Mouse (Mus musculus): ENCODE results near the gene Cfap77. TPM values are rescaled to one million over a fixed set of nuclear protein-coding genes. Genes with fewer than 3 reads are reported as not detected.

The Cfap77 gene
- total and polyA plus RNA-seq, 2 experiments from 2014 or later = 1.3 to 3.3 TPM

GRCm38 (mm10) chr2:29054545-29054935 lies 326 bp downstream of the Cfap77 start:
- H3K36me3 ChIP-seq (ENCODE audit: insufficient read depth, low read length) = no peaks in the 10 kb centered on the region
- H3K4me1 ChIP-seq (ENCODE audit: insufficient read depth, low read length) = 0 out of 2 replicates have a peak, but pooled peaks cover 2% of the 10 kb centered on the region
- 0 out of 2 replicates have a peak overlapping the region, but pooled peaks have one; percentile 54 for H3K9ac ChIP-seq (replicated peaks; ENCODE audit: low read length, poor library complexity, severe bottlenecking)
- H3K27ac ChIP-seq (ENCODE audit: low read depth, low read length) = no peak overlapping the region
- H3K4me2 ChIP-seq (ENCODE audit: low read depth, low read length, poor library complexity, severe bottlenecking) = peak overlapping the region; percentile 78
- 1% methylated on average over 30 of the region's 30 CpGs for WGBS
- no peak for ATAC-seq (ENCODE audit: low FRiP score)
- peak overlapping the region; percentile 50 for H3K4me3 ChIP-seq (ENCODE audit: low read depth, low read length)
- peaks cover 13% of the 10 kb centered on the region; the same call in 1 of the 2 replicates for H3K27me3 ChIP-seq (ENCODE audit: insufficient read depth, low read length)
- no peak for DNase-seq (ENCODE audit: low spot score)
- no peak for TF ChIP-seq CTCF (IDR thresholded peaks at IDR 0.05)
- H3K9me3 ChIP-seq (ENCODE audit: low read length) = no peaks in the 10 kb centered on the region

GRCm38 (mm10) chr2:29053802-29054544 lies 893 bp downstream of the Cfap77 start:
- 5% methylated on average over 20 of the region's 20 CpGs for WGBS
- H3K36me3 ChIP-seq (ENCODE audit: insufficient read depth, low read length) = no peaks in the 10 kb centered on the region
- peak overlapping the region; percentile 78 for H3K4me2 ChIP-seq (ENCODE audit: low read depth, low read length, poor library complexity, severe bottlenecking)
- TF ChIP-seq CTCF (IDR thresholded peaks at IDR 0.05) = peak; percentile 81
- 0 out of 2 replicates have a peak, but pooled peaks cover 2% of the 10 kb centered on the region for H3K4me1 ChIP-seq (ENCODE audit: insufficient read depth, low read length)
- H3K9me3 ChIP-seq (ENCODE audit: low read length) = no peaks in the 10 kb centered on the region
- peaks cover 13% of the 10 kb centered on the region; the same call in 1 of the 2 replicates for H3K27me3 ChIP-seq (ENCODE audit: insufficient read depth, low read length)
- peak overlapping the region; percentile 50 for H3K4me3 ChIP-seq (ENCODE audit: low read depth, low read length)
- no peak overlapping the region for H3K27ac ChIP-seq (ENCODE audit: low read depth, low read length)
- no peak overlapping the region for H3K9ac ChIP-seq (replicated peaks; ENCODE audit: low read length, poor library complexity, severe bottlenecking)
- ATAC-seq (ENCODE audit: low FRiP score) (peak; percentile 23; the same call in 1 of the 2 replicates), DNase-seq (ENCODE audit: low spot score) (peak; percentile 78)

DNA sequence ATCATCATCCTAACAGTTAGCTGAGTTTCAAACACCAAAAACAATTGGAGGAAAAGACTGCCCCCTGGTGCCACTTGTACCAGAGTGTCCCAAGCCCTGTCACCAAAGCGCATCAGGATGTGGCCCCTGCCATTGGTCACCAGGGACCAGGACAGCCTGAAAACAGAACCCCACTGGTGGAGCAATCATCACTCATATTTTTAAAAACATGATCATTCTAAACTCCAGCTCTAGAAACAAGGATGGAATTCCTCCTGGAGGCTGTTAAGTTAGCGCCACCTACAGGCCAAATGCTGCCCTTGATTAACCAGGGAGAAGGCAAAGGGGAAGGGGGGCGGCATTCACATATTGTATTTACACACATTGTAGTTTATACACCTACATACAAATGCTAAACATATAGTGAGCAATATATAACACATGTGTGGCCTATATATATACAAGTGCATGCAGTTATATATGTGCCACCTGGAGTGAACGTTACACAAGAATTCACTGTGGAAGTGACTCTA lies 1.9 kb downstream of the Cfap77 start:
- Histone ChIP-seq H3K4me3 (ENCODE audit: low read depth, low read length) (no peak overlapping the region), H3K27me3 (ENCODE audit: insufficient read depth, low read length) (peaks cover 13% of the 10 kb centered on the region; the same call in 1 of the 2 replicates), H3K36me3 (ENCODE audit: insufficient read depth, low read length) (no peaks in the 10 kb centered on the region), H3K4me2 (ENCODE audit: low read depth, low read length, poor library complexity, severe bottlenecking) (no peak overlapping the region), H3K27ac (ENCODE audit: low read depth, low read length) (no peak overlapping the region), H3K9ac (replicated peaks; ENCODE audit: low read length, poor library complexity, severe bottlenecking) (no peak overlapping the region), H3K9me3 (ENCODE audit: low read length) (no peaks in the 10 kb centered on the region), H3K4me1 (ENCODE audit: insufficient read depth, low read length) (0 out of 2 replicates have a peak, but pooled peaks cover 2% of the 10 kb centered on the region)
- ATAC-seq (ENCODE audit: low FRiP score) (peak; percentile 31; the same call in 1 of the 2 replicates), DNase-seq (ENCODE audit: low spot score) (peak; percentile 73)
- peak; percentile 91 for TF ChIP-seq CTCF (IDR thresholded peaks at IDR 0.05)
- WGBS = 26% methylated on average over 4 of the region's 4 CpGs

DNA sequence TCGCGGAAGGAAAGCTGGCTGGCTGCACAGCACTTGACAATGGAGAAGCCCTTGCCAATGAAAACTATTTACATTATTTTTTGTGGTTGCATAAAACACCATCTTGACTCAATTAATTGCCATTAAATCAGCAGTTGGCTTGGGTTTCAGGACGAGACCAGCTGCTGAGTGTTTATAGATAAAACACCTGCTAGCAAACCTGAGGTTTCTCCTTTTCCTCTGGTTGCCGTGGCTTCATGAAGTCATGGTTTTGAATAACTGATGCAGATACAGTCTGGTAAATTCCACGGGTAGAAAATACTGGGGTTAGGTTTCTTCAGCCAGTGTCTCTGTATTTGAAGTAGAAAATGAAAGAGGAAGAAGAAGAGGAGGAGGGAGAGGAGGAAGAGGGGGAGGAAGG lies 2.9 kb downstream of the Cfap77 start:
- H3K27me3 ChIP-seq (ENCODE audit: insufficient read depth, low read length) = peaks cover 11% of the 10 kb centered on the region; the same call in 1 of the 2 replicates
- WGBS = 25% methylated on average over 5 of the region's 5 CpGs
- H3K9ac ChIP-seq (replicated peaks; ENCODE audit: low read length, poor library complexity, severe bottlenecking) = no peak overlapping the region
- TF ChIP-seq CTCF (IDR thresholded peaks at IDR 0.05) = no peak
- no peak overlapping the region for H3K4me3 ChIP-seq (ENCODE audit: low read depth, low read length)
- ATAC-seq (ENCODE audit: low FRiP score) = no peak
- H3K4me1 ChIP-seq (ENCODE audit: insufficient read depth, low read length) = 0 out of 2 replicates have a peak, but pooled peaks cover 2% of the 10 kb centered on the region
- no peaks in the 10 kb centered on the region for H3K36me3 ChIP-seq (ENCODE audit: insufficient read depth, low read length)
- peak overlapping the region; percentile 18; the same call in 1 of the 2 replicates for H3K27ac ChIP-seq (ENCODE audit: low read depth, low read length)
- no peak for DNase-seq (ENCODE audit: low spot score)
- no peak overlapping the region for H3K4me2 ChIP-seq (ENCODE audit: low read depth, low read length, poor library complexity, severe bottlenecking)
- no peaks in the 10 kb centered on the region for H3K9me3 ChIP-seq (ENCODE audit: low read length)

GRCm38 (mm10) chr2:29046151-29046550 lies 8.7 kb downstream of the Cfap77 start:
- Histone ChIP-seq H3K4me3 (ENCODE audit: low read depth, low read length) (no peak overlapping the region), H3K27ac (ENCODE audit: low read depth, low read length) (no peak overlapping the region), H3K27me3 (ENCODE audit: insufficient read depth, low read length) (peaks cover 4% of the 10 kb centered on the region; the same call in 1 of the 2 replicates), H3K9ac (replicated peaks; ENCODE audit: low read length, poor library complexity, severe bottlenecking) (no peak overlapping the region), H3K4me1 (ENCODE audit: insufficient read depth, low read length) (peaks cover 10% of the 10 kb centered on the region; the same call in 1 of the 2 replicates), H3K9me3 (ENCODE audit: low read length) (no peaks in the 10 kb centered on the region), H3K4me2 (ENCODE audit: low read depth, low read length, poor library complexity, severe bottlenecking) (peak overlapping the region; percentile 34), H3K36me3 (ENCODE audit: insufficient read depth, low read length) (no peaks in the 10 kb centered on the region)
- TF ChIP-seq CTCF (IDR thresholded peaks at IDR 0.05) = no peak
- WGBS = 14% methylated on average over 16 of the region's 16 CpGs
- DNase-seq (ENCODE audit: low spot score) = peak; percentile 46
- ATAC-seq (ENCODE audit: low FRiP score) = no peak

DNA sequence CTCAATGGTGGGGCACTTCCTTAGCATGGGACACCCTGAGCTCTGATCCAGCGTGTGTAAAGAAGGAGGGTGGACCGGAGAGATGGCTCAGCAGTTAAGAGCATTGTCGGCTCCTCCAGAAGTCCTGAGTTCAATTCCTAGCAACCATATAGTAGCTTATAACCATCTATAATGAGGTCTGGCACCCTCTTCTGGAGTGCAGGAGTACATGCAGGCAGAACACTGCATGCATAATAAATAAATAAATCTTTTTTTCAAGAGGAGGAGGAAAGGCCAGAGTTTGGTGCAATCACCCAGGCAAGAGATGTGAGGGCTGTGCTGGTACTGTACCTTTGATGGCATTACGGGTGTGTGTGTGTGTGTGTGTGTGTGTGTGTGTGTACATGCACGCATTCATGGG lies 12.7 kb downstream of the Cfap77 start:
- 90% methylated on average over 5 of the region's 5 CpGs for WGBS
- Histone ChIP-seq H3K9me3 (ENCODE audit: low read length) (no peaks in the 10 kb centered on the region), H3K4me2 (ENCODE audit: low read depth, low read length, poor library complexity, severe bottlenecking) (no peak overlapping the region), H3K9ac (replicated peaks; ENCODE audit: low read length, poor library complexity, severe bottlenecking) (no peak overlapping the region), H3K27ac (ENCODE audit: low read depth, low read length) (no peak overlapping the region), H3K4me3 (ENCODE audit: low read depth, low read length) (no peak overlapping the region), H3K36me3 (ENCODE audit: insufficient read depth, low read length) (no peaks in the 10 kb centered on the region), H3K4me1 (ENCODE audit: insufficient read depth, low read length) (peaks cover 10% of the 10 kb centered on the region; the same call in 1 of the 2 replicates), H3K27me3 (ENCODE audit: insufficient read depth, low read length) (peaks cover 8% of the 10 kb centered on the region; the same call in 1 of the 2 replicates)
- DNase-seq (ENCODE audit: low spot score) = no peak
- peak; percentile 49 for TF ChIP-seq CTCF (IDR thresholded peaks at IDR 0.05)
- ATAC-seq (ENCODE audit: low FRiP score) = no peak
